13 mouse cellular contexts compared by ENCODE assay signal in the genomic region with DNA sequence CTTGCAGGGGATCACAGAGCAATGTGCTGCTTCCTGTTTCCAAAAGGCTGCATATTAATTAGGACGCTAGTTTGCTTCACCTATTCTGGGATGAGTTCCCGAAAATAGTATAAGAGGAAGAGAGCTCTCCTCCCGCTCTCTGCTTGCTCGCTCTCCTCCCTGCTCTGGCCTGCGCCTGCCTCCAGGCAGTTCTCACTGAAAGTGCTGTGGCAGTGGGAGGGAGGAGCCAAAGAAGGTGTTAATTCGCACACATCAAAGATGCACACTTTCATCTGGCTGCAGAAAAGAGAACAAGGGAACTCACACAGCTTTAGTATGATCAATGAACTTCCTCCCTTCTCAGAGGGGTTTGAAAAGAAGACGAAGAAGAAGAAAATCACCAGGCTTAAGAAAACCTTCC. TPM values are rescaled to one million over a fixed set of nuclear protein-coding genes. Genes with fewer than 3 reads are reported as not detected.
DNase-seq lines count a peak whose midpoint lies in the region; ATAC-seq and TF ChIP-seq lines count a peak whose summit lies in the region.
"Had no signal": no experiment of that assay in that cellular context is flagged by ENCODE, and none has a peak within 500 bp of the region (broad histone marks: within the 10 kb centered on the region; RNA-seq: fewer than 3 reads in every experiment).

No protein-coding gene starts in this region.

- H3K9ac ChIP-seq in midbrain, embryonic 13.5 days (replicated peaks), result no peak overlapping the region

- no peak for ATAC-seq in midbrain, embryonic 13.5 days

- DNase-seq in left cerebral cortex, adult 11 months (ENCODE audit: low spot score), result peak; percentile 15
- no peak for DNase-seq in left cerebral cortex, postnatal 4 days
- peak; percentile 78 for DNase-seq in brain, adult 2 months (ENCODE audit: low read depth, low spot score)
- DNase-seq in left cerebral cortex, adult 2 months (ENCODE audit: extremely low spot score in 1 of 2, low spot score in 2 of 2), result peak in 1 of 2 experiments; percentile 56
- peak; percentile 64 for DNase-seq in thymus, postnatal 14 days
- no peak for DNase-seq in embryo, embryonic 10 days (ENCODE audit: low spot score)
- DNase-seq: adrenal gland, adult 8-10 months; cerebellum, adult 11 months; heart, postnatal 36 days; kidney, postnatal 25 days; lung, postnatal 4 days had no signal

- no peaks in the 10 kb centered on the region for H3K4me1 ChIP-seq in midbrain, embryonic 13.5 days (replicated peaks)
- H3K4me1 ChIP-seq: heart, embryonic 10.5 days had no signal

- no peaks in the 10 kb centered on the region for H3K27me3 ChIP-seq in midbrain, embryonic 13.5 days

- 55% methylated on average over 7 of the region's 7 CpGs for WGBS in midbrain, embryonic 13.5 days

- no peaks in the 10 kb centered on the region for H3K9me3 ChIP-seq in midbrain, embryonic 13.5 days
- H3K9me3 ChIP-seq: heart, embryonic 10.5 days had no signal

- no peaks in the 10 kb centered on the region for H3K36me3 ChIP-seq in midbrain, embryonic 13.5 days
- H3K36me3 ChIP-seq: heart, embryonic 10.5 days had no signal

- no peak overlapping the region for H3K27ac ChIP-seq in left cerebral cortex, adult 2 months
- H3K27ac ChIP-seq in midbrain, embryonic 13.5 days, result no peak overlapping the region
- H3K27ac ChIP-seq: heart, embryonic 10.5 days had no signal

- H3K4me2 ChIP-seq in midbrain, embryonic 13.5 days (replicated peaks), result no peak overlapping the region

- TF ChIP-seq CTCF in left cerebral cortex, adult 2 months (IDR thresholded peaks at IDR 0.05), result peak; percentile 35

- intact Hi-C loops in left cerebral cortex, postnatal 4 days (cut with DNase I), result no loop called here
- intact Hi-C loops in left cerebral cortex, adult 2 months (cut with DNase I), result no loop called here

- H3K4me3 ChIP-seq in left cerebral cortex, adult 2 months, result no peak overlapping the region
- no peak overlapping the region for H3K4me3 ChIP-seq in midbrain, embryonic 13.5 days (replicated peaks)
- H3K4me3 ChIP-seq: heart, embryonic 10.5 days had no signal

RNA-seq across cellular contexts. Expression of gene Abhd5, which starts 47.3 kb away (rescaled TPM):
- 10 to 100 TPM; 30.9 to 36.2 TPM for total RNA-seq in left cerebral cortex, postnatal 4 days (2021)
- 10 to 100 TPM; 17.1 to 19.3 TPM for total RNA-seq in left cerebral cortex, adult 2 months (2021)
- 14.2 and 17.7 TPM in 2 replicates for polyA plus RNA-seq in midbrain, embryonic 13.5 days (2015; fragmentation: Nextera tagmentation; extraction: Ambion mirVana)

Comparison
In these comparisons a context has a peak if more than half of its experiments do, and no peak if none do; other contexts are left out.
1. DNase-seq: peak in left cerebral cortex, adult 11 months (single experiment), brain, adult 2 months (single experiment) and thymus, postnatal 14 days (single experiment); none in left cerebral cortex, postnatal 4 days (single experiment) and embryo, embryonic 10 days (single experiment).